In genomic region chr3:92050382-92051054, GRCm38 (mm10) we compare ENCODE assay signal across 9 mouse cellular contexts. TPM values are rescaled to one million over a fixed set of nuclear protein-coding genes. Genes with fewer than 3 reads are reported as not detected.
DNase-seq lines count a peak whose midpoint lies in the region; ATAC-seq lines count a peak whose summit lies in the region.
"Had no signal": no experiment of that assay in that cellular context is flagged by ENCODE, and none has a peak within 500 bp of the region (broad histone marks: within the 10 kb centered on the region; RNA-seq: fewer than 3 reads in every experiment).

No protein-coding gene starts in this region.

- DNase-seq in cerebellum, adult 8-10 months: peak; percentile 4
- DNase-seq in cerebellum, adult 9-11 months: no peak
- DNase-seq in kidney, postnatal 10 days: peak; percentile 16
- no peak for DNase-seq in kidney, adult 18-20 months
- DNase-seq in 3T3-L1 (ENCODE audit: low read depth, low spot score): peak; percentile 65
- DNase-seq in embryo, embryonic 10.5 days (ENCODE audit: low spot score): peak; percentile 69
- no peak for DNase-seq in MN1 (ENCODE audit: low spot score)

- no peak; the same call in 1 of the 2 replicates for ATAC-seq in granulocyte monocyte progenitor cell, adult 5-6 weeks (replicated peaks; ENCODE audit: poor library complexity, severe bottlenecking)

RNA-seq across cellular contexts. Expression of gene Lor, which starts 32.4 kb away (rescaled TPM):
- not detected in 2 replicates for total RNA-seq in granulocyte monocyte progenitor cell, adult 5-6 weeks (2014; fragmentation: Nextera tagmentation)
- not detected in 2 replicates for total RNA-seq in granulocyte monocyte progenitor cell, adult 5-6 weeks (2017)

RNA-seq across cellular contexts. Expression of gene Pglyrp3, which starts 36.1 kb away (rescaled TPM):
- total RNA-seq in granulocyte monocyte progenitor cell, adult 5-6 weeks (2014; fragmentation: Nextera tagmentation): not detected in 2 replicates
- not detected in 2 replicates for total RNA-seq in granulocyte monocyte progenitor cell, adult 5-6 weeks (2017)
- total RNA-seq: layer of hippocampus, postnatal 14 days had no signal

Comparison
In these comparisons a context has a peak if more than half of its experiments do, and no peak if none do; other contexts are left out.
1. DNase-seq: peak in cerebellum, adult 8-10 months (single experiment), kidney, postnatal 10 days (single experiment), 3T3-L1 (single experiment) and embryo, embryonic 10.5 days (single experiment); none in cerebellum, adult 9-11 months (single experiment), kidney, adult 18-20 months (single experiment) and MN1 (single experiment).